Mouse (Mus musculus) heart, embryonic 12.5 days (tissue): ENCODE data around the gene C1qtnf5. TPM values are rescaled to one million over a fixed set of nuclear protein-coding genes. Genes with fewer than 3 reads are reported as not detected.

Source experiments
- ATAC-seq: fragments of 200-750 bp; cut with Nextera tagmentation; 2 replicates; pipeline ENCODE4 v1.8.0; 2017; ENCODE audit warnings: moderate TSS enrichment, moderate library complexity; ENCODE audit not compliant: insufficient number of reproducible peaks, low FRiP score
- H3K27ac ChIP-seq: fragments of 300-500 bp; sonication (generic); 2 replicates; pipeline ENCODE4 v1.5.1; 2016; ENCODE audit warnings: mild to moderate bottlenecking, moderate library complexity; ENCODE audit not compliant: poor library complexity, severe bottlenecking
- H3K27me3 ChIP-seq: fragments of 300-500 bp; sonication (generic); replicated peaks from 2 replicates; pipeline ENCODE4 v1.6.1; 2016; ENCODE audit warnings: mild to moderate bottlenecking, moderate library complexity
- H3K36me3 ChIP-seq: fragments of 300-500 bp; sonication (generic); 2 replicates; pipeline ENCODE4 v1.6.1; 2016; ENCODE audit warnings: mild to moderate bottlenecking, moderate library complexity
- H3K4me1 ChIP-seq: fragments of 300-500 bp; sonication (generic); replicated peaks from 2 replicates; pipeline ENCODE4 v1.6.1; 2016; ENCODE audit warnings: mild to moderate bottlenecking
- H3K4me2 ChIP-seq: fragments of 300-500 bp; sonication (generic); 2 replicates; pipeline ENCODE4 v1.6.1; 2016; ENCODE audit warnings: mild to moderate bottlenecking, moderate library complexity
- H3K4me3 ChIP-seq: fragments of 300-500 bp; sonication (generic); 2 replicates; pipeline ENCODE4 v1.5.1; 2016; ENCODE audit warnings: mild to moderate bottlenecking
- H3K9ac ChIP-seq: fragments of 300-500 bp; sonication (generic); 2 replicates; pipeline ENCODE4 v1.6.1; 2016; ENCODE audit warnings: mild to moderate bottlenecking, moderate library complexity
- H3K9me3 ChIP-seq: fragments of 300-500 bp; sonication (generic); replicated peaks from 2 replicates; pipeline ENCODE4 v1.6.1; 2016; ENCODE audit warnings: mild to moderate bottlenecking, moderate library complexity
- WGBS: fragments of 180-500 bp; shearing (Covaris S2); methylation state at CpG from one replicate; pipeline ENCODE4 v1.1.7; 2016; 5-methylcytosine and 5-hydroxymethylcytosine counted together
- polyA plus RNA-seq: library from polyadenylated mRNA; unstranded; fragments of >200 nt; fragmentation: Nextera tagmentation; extraction: Ambion mirVana; gene quantifications from 2 replicates; pipeline ENCODE4 v1.2.1, GENCODE M21; 2016

Gene C1qtnf5
- 0.67 and 1.1 TPM in 2 replicates for polyA plus RNA-seq

DNA sequence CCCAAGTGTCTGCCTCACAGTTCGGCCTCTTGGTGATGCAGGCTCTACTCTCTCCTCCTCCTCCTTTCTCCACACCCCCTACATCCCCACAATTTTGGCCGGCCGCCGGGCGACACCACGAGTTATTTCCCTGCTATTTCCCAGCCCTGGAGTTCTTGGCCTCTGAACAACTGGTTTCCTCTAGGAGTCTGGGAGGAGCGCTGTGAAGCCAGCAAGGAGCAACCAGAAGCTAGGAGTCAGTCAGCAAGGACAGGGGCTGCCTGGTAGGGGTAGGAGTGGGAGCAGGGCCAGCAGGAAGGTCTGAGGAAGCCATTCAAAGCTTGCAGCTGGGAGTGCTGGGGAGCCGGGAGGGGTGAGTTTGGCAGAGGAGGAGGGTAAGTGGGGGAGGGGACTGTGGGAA, at the start of gene C1qtnf5:
Gene C1qtnf5, plus strand, starts transcription at position 136 of the 400 bp plus-strand sequence.
- Histone ChIP-seq H3K27me3 (no peaks in the 10 kb centered on the region), H3K9me3 (no peaks in the 10 kb centered on the region), H3K27ac (peak within 1 kb of the TSS; percentile 46), H3K4me1 (peaks cover 56% of the 10 kb centered on the region), H3K9ac (peak within 1 kb of the TSS; percentile 55), H3K4me2 (peak within 1 kb of the TSS; percentile 49), H3K36me3 (peaks cover 11% of the 10 kb centered on the region), H3K4me3 (no peak within 1 kb of the TSS)
- 28% methylated on average over 8 of the region's 8 CpGs for WGBS
- ATAC-seq: peak; percentile 52; the same call in 1 of the 2 replicates

DNA sequence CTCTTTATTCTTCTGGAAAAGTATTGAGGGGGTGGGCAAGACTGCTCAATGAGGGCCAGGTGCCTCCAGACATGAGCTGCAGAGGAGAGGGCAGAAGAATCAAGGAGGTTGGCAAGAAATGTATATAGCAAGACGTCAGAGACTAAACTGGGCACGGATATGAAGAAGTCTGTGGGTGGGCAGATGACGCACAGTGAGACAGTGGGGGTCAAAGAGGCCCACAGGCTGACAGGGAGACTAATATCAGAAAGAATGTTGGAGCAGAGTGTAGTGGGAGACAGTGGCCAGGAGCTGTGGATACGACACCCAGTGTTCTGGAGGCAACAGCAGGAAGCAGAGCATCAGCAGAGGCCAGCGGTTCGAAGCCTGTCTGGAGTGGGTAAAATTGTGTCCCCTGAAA, 48.4 kb upstream of the C1qtnf5 start:
- H3K27me3 ChIP-seq: 0 out of 2 replicates have a peak, but pooled peaks cover 3% of the 10 kb centered on the region
- no peak overlapping the region for H3K4me3 ChIP-seq
- H3K9ac ChIP-seq: no peak overlapping the region
- 0 out of 2 replicates have a peak, but pooled peaks cover 4% of the 10 kb centered on the region for H3K4me1 ChIP-seq
- H3K27ac ChIP-seq: no peak overlapping the region
- no peak for ATAC-seq
- WGBS: 84% methylated on average over 6 of the region's 6 CpGs
- H3K4me2 ChIP-seq: no peak overlapping the region
- no peaks in the 10 kb centered on the region for H3K36me3 ChIP-seq
- no peaks in the 10 kb centered on the region for H3K9me3 ChIP-seq

DNA sequence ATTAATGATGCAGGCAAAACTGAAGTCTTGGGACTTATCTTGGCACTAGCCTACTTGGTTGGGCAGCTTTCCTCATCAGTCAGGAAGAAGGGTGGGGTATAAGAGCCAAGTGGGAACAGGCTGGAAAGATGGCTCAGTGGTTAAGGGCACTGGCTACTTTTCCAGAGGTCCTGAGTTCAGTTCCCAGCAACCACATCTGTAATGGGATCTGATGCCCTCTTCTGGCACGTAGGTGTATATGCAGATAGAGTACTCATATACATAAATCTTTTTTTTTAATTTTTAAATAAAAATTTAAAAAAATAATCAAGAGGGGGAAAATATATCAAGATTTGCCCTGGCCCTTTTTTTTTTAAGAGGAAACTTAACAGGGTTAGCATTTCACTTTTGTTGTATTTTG, 41.9 kb upstream of the C1qtnf5 start:
- ATAC-seq: no peak
- Histone ChIP-seq H3K27me3 (no peaks in the 10 kb centered on the region), H3K36me3 (no peaks in the 10 kb centered on the region), H3K9ac (no peak overlapping the region), H3K9me3 (no peaks in the 10 kb centered on the region), H3K27ac (no peak overlapping the region), H3K4me2 (no peak overlapping the region), H3K4me3 (no peak overlapping the region), H3K4me1 (peaks cover 27% of the 10 kb centered on the region)
- WGBS: 40% methylated on average over 1 of the region's 1 CpGs

DNA sequence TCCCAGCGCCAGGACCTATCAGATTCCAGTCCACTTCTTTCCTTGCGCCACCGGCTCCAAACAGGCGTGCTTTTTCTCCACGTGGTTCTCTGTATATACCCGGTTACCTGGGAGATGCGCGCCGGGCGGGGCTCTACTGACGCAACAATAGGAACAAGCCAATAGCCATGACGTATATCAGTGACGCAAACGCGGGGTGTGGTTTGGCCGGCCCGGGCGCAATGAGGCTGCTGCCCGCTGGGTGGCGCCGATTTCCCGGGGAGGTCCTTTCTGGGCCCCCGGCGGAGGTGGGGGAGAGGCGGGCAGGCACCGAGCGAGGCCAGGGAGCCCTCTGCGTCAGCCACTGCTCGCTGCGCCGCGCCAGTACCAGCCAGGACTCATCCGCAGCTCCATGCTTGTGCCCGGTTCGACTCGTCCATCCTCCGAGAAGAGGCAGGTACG, 40.2 kb upstream of the C1qtnf5 start, which contains the start of gene Usp2:
Gene Usp2, plus strand, starts transcription at position 237 of the 441 bp plus-strand sequence.
- Histone ChIP-seq H3K4me1 (peaks cover 42% of the 10 kb centered on the region), H3K27ac (peak within 1 kb of the TSS; percentile 65), H3K4me3 (peak within 1 kb of the TSS; percentile 65), H3K4me2 (peak within 1 kb of the TSS; percentile 95), H3K27me3 (no peaks in the 10 kb centered on the region), H3K36me3 (no peaks in the 10 kb centered on the region), H3K9ac (peak within 1 kb of the TSS; percentile 85), H3K9me3 (no peaks in the 10 kb centered on the region)
- peak; percentile 96 for ATAC-seq
- 0% methylated on average over 38 of the region's 38 CpGs for WGBS

DNA sequence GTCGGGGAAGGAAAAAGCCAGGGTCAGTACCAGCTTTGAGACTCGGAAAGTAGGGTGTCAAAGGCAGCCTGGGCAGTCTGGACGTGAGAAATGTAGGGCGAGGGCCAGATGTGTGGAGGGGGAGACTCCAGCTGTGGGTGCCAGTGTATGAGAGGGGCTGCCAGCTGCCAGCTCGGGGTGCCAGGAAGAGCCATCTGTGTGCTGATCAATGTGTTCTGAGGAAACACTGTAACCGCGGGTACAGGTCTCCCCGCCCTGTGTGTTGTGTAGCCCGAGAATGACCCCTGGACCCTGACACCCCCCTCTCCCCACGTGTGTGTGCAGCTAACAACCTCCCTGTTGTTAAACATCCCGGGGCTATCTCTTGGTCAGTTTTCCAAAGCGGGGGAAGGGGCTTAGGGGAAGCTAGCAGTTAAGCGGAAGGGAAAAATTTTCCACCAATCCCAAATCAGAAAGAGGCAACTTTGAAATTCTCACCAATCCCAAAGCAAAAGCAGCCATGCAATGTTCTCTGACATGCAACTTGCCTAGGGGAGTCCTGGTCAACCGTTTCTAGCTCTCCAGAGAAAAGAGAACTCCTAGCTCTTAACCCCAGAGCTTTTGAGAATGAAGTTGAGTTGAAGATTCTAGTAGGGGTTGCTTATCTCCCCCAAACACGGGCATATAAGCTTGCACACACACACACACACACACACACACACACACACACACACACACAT, 39.6 kb upstream of the C1qtnf5 start:
- peak overlapping the region; percentile 85 for H3K9ac ChIP-seq
- H3K27me3 ChIP-seq: no peaks in the 10 kb centered on the region
- H3K4me3 ChIP-seq: peak overlapping the region; percentile 65
- peaks cover 48% of the 10 kb centered on the region for H3K4me1 ChIP-seq
- no peaks in the 10 kb centered on the region for H3K9me3 ChIP-seq
- H3K36me3 ChIP-seq: no peaks in the 10 kb centered on the region
- peak overlapping the region; percentile 65 for H3K27ac ChIP-seq
- WGBS: 3% methylated on average over 15 of the region's 15 CpGs
- ATAC-seq: peak; percentile 29
- H3K4me2 ChIP-seq: peak overlapping the region; percentile 95

DNA sequence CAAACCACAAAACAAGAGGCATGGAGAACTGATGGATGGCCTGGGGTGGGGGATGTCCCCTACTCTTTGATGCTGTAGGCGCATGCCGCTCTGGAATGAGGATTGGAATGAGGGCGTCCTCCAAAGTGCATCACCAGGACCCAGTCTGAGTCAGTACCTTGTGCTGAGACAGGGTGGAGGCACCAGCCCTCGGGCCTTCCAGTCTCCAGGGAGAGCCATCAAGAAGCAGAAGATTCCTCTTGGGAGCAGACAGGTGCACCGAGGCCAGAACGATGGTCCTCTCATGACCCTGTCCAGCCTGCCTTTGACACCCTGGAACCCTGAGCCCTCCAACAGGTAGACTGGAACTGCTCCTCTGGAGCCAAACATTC, 39.1 kb upstream of the C1qtnf5 start:
- WGBS: 63% methylated on average over 6 of the region's 6 CpGs

DNA sequence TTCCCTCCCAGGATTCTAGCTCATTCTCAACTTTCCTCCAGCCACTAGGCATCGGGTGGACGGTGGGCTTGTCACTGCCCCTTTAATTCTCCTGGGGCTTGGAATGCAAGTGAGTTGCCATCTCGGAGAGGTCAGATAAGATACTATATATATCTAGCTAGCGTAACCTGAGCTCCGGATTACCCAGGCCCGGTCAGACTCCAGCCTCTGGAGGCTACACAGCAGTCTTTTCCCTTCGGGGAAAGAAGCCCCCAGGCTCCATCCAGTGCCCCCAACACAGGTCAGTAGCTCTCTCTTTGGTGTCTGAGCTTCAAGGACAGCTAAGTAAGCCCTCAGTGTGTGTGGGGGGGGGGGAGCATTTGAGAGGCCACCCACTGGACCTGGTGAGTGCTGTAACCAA, 37.8 kb upstream of the C1qtnf5 start:
- peak overlapping the region; percentile 76 for H3K9ac ChIP-seq

More for the DNA sequence above, 39.1 kb upstream of the C1qtnf5 start:
- Histone ChIP-seq H3K27me3 (no peaks in the 10 kb centered on the region), H3K4me2 (peak overlapping the region; percentile 95), H3K4me3 (peak overlapping the region; percentile 65), H3K9me3 (no peaks in the 10 kb centered on the region), H3K9ac (peak overlapping the region; percentile 49), H3K27ac (no peak overlapping the region; the same call in 1 of the 2 replicates), H3K4me1 (peaks cover 54% of the 10 kb centered on the region), H3K36me3 (no peaks in the 10 kb centered on the region)
- ATAC-seq: no peak

DNA sequence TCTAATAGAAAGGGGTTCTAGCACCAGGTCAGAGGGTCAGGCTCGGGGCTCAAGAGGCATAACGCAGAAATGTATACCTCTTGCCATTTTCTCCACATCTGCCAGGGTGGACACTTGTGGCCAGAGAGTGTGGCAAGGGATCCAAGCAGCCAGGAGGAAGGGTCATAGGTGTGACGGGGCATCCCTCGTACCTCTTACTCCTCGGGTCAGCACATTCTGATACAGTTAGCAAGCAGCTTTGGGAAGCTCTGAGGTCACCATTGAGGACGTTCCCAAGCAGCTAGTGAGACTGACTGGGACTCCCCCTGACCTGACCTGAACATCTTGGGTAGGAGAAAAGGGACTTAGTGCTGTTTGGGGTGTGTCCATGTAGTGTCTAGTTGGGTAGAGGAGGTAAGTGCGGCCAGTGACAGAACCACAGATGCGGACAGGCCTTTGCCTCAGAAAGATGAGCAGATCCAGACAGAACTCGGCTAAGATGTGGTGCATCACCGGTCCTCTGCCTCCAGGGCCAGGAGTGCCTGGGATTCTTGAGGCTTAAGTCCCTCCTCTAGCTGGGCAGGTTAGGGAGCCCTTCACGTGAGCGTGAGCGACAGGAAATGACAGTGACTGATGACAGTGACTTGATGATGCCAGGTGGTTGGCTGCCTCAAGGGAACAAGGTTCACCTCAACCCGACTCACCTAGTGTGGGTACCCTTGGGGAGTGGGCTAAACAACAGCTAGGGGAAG, 36.8 kb upstream of the C1qtnf5 start:
- Histone ChIP-seq H3K9me3 (no peaks in the 10 kb centered on the region), H3K4me2 (peak overlapping the region; percentile 75), H3K4me1 (peaks cover 64% of the 10 kb centered on the region), H3K9ac (peak overlapping the region; percentile 76), H3K27me3 (no peaks in the 10 kb centered on the region), H3K4me3 (peak overlapping the region; percentile 49), H3K27ac (peak overlapping the region; percentile 96), H3K36me3 (peaks cover 3% of the 10 kb centered on the region; the same call in 1 of the 2 replicates)
- 38% methylated on average over 14 of the region's 14 CpGs for WGBS
- no peak for ATAC-seq

More for the DNA sequence above, 37.8 kb upstream of the C1qtnf5 start:
- Histone ChIP-seq H3K4me3 (peak overlapping the region; percentile 49), H3K27me3 (no peaks in the 10 kb centered on the region), H3K9me3 (no peaks in the 10 kb centered on the region), H3K4me1 (peaks cover 62% of the 10 kb centered on the region), H3K36me3 (no peaks in the 10 kb centered on the region), H3K4me2 (peak overlapping the region; percentile 75), H3K27ac (peak overlapping the region; percentile 96)
- no peak for ATAC-seq
- WGBS: 4% methylated on average over 7 of the region's 7 CpGs

DNA sequence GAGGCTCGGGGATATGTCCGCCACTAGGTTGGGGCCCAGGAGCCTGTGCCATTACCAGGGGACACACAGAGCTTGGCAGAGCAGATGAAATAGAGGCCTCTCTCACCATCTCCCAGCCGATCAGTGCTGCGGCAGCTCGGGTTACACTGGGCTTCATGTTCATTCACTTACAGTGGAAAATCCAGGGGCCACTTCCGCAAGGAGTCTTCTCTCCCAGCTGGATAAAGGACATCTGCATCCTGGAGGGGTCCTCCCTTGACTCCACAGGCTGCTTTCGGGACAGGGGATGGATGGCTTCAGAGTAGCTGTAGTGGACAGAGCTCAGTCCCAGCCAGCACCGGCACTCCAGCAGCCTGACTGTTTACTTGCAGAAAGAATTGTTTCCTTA, 36.2 kb upstream of the C1qtnf5 start:
- ATAC-seq: no peak
- Histone ChIP-seq H3K36me3 (peaks cover 8% of the 10 kb centered on the region), H3K9ac (peak overlapping the region; percentile 76), H3K27me3 (no peaks in the 10 kb centered on the region), H3K4me2 (peak overlapping the region; percentile 75), H3K4me3 (peak overlapping the region; percentile 49), H3K27ac (peak overlapping the region; percentile 96), H3K4me1 (peaks cover 69% of the 10 kb centered on the region), H3K9me3 (no peaks in the 10 kb centered on the region)
- WGBS: 24% methylated on average over 8 of the region's 8 CpGs

DNA sequence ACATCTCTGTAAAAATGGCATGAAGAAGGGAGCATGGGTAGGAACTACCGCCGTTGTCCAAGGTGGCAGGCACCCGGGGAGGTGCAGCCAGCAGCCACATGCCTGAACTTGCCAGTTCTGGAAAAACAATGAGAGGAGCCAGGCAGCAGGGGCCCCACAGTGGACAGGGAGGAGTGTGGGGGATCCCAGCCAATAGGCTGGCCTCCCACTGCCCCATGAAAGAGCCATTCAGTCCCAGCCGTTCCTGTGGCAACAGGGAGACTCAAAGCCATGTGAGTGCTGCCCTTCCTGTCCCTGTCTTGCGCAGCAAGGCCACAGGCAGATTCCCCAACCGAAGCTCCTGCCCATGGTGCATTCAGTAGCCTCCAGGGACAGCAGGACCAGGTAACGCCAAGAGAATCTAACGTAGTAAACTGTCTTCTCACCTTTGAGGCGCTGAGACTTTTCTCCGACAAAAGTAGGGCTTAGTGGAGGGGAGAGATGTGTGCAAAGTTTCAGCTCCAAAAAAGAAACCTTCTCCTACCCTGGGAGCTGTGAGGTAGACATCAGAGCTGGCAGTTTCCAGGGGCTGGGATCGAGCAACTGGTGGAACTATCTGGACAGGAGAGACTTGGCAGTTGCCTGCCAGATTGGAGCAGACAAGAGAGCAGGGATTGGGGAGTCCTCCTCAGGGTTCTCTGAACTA, 35.0 kb upstream of the C1qtnf5 start:
- H3K4me2 ChIP-seq: peak overlapping the region; percentile 47
- H3K9ac ChIP-seq: peak overlapping the region; percentile 57
- H3K4me3 ChIP-seq: 0 out of 2 replicates have a peak overlapping the region, but pooled peaks have one; percentile 6
- H3K36me3 ChIP-seq: peaks cover 14% of the 10 kb centered on the region
- peaks cover 80% of the 10 kb centered on the region for H3K4me1 ChIP-seq
- H3K9me3 ChIP-seq: no peaks in the 10 kb centered on the region
- ATAC-seq: peak; percentile 37; the same call in 1 of the 2 replicates
- peak overlapping the region; percentile 65 for H3K27ac ChIP-seq
- no peaks in the 10 kb centered on the region for H3K27me3 ChIP-seq
- 19% methylated on average over 11 of the region's 11 CpGs for WGBS
